Mouse (Mus musculus) embryo, embryonic 11.5 days (tissue): ENCODE measurements around the gene Arl8b.
A peak's percentile ranks its signal among the peaks of the same experiment; 100 is the strongest.

Source experiments
- DNase-seq: peaks from one replicate; pipeline ENCODE4 v3.0.0-alpha.2; 2012; ENCODE audit warnings: low read depth, low spot score

Gene Arl8b

DNA sequence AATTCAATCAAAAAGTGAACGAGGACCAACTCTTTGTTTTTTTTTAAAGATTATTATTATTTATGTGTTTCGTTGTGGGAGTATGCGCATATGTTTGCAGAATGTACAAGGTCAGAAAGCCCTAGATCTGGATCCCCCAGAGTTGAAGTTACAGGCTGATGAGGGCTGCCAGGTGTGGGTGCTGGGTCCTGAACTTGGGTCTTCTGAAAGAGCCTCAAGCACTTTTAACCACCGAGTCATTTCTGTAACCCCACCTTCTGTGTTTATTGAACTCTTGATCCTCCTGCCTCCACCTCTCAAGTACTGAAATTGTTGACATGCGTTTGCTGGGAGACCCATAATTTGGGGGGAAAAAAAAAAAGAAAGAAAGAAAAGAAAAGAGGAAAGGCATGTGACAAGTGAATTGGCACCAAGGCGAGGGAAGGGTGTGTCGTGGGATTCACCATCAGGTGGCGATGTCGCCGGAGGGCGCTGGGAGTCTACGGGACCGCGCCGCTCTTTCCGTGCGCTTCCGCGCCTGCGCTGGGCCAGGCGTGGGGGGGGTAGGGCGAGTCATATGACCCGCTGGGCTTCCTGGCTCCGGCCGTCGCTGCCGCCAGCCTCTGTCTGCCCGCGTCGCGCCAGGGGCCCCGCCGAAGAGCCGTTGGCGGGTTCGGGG is at the start of gene Arl8b:
TSS of gene Arl8b (plus strand) at position 574 of the 658 bp plus-strand sequence.
- peak; percentile 94 for DNase-seq

DNA sequence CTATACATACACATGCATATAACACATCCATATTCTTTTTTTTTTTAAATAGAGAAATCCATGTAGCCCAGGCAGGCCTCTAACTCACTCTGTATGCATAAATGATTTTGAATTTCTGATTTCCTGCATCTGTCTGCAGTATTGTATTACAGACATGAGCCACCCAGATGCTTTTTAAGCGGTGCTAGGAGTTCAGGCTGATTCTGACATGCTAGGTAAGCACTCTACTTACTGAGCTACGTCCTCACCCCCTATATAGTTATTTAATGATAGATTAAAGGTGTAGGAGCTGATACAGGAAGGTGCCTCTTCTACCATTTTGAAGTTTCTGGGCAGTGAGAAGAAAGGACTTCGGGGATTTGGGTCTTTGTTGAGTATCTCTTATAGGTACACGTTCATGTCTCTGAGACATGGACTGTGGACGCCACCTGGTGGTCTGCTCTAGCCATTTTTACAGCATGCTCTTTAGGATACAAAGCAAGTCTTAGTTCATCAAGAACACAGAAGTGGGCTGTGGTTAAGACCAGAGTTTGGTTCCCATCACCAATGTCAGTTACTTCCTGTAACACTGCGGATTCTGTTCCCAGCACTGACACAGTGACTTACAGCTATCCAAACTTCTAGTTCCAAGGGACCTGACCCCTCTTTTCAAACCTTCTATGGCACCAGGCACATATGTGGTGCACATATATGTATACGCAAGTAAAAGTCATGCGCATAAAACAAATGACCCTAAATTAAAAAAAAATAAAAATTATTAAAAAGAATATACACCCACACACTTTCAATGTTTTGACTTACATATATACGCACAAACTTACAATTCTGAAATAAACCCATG is 46.8 kb upstream of the Arl8b start:
- peak; percentile 56 for DNase-seq

DNA sequence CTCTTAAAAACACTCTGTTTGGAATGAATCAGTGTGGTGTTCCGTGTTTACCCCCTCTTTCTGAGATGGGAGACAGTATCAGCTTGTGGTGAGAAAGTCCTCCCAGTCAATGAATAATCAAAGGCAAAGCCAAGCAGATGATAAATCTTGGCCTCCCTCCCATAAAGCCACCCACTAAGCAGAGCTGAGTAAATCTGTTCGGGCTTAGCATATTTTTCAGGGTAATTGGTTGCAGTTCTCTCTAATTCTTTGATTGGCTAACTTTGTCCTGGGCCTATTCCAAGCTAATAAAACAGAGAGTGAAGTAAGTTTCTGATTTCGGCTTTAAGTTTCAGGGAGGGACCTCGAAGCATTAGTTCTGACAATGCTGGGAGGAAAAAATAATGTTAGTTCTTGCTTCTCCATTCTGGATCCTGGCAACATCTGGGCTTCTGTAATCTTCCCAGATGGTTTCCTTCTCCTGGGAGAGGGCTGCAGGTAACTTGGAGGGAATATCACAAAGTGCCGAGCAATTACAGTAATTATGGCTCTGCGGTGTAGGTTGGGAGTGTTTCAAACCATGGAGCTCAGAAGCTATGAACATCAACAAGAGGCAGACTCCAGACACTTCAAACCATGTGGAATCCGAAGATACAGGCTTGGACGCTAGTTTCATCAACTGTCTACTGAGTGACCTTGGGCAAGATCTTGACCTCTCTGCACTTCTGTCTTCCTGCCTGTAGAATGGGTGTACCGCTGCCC is 44.3 kb upstream of the Arl8b start:
- DNase-seq: no peak

DNA sequence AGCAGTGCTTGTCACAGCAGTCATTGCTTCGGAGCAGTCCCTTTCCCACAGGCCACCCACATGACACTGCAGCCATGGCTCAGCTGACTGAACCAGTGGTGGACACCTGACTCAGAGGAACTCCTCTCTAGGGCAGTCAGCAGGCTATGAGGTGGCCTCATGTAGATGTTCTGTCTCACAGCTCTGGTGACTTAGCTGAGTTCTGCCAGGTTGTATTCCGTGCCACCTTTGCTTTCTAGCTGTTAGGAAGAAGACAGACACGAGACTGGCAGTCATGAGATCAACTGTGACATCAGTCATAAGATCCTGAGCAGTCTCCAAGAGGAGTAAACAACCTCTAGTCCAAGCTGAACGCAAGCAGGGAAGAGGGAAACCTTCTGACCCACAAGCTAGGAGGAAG is 42.3 kb upstream of the Arl8b start:
- DNase-seq: no peak

DNA sequence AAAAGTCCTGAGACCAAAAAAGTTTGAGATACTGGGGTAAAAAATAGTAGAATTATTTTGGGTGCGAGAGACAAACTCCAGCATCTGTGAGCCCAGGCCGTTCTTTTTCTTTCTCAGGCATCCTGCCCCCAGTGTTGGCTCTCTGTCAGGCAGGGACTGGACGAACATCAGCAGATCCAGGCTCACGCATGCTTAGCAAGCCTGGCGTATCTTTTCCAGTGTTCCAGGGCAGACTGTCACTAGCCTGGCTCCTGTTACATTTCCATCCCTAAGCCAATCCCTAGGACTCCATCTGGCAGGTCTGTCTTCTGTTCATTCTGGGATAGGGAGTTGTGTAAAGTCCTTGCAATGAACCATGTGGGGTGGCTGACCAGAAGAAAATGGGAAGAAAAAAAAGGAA is 39.2 kb upstream of the Arl8b start:
- DNase-seq: no peak

DNA sequence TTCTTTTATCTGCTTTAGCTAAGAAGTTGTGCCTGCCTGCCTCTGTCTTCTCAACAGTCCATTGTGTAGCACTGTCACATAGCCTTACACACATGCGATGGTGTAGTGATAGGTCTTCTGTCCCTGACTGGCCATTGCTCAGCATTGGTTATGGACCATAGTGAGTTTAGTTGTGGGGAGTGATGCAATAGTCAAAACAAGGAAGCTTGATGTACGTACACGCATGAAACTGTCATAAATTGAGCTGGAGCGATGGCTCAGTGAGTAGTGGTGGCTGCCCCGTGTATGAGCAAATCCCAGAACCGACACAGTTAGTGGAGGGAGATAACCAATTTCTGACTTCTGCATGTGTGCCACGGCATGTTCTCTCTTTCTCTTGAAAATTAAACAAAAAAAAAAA is 31.6 kb upstream of the Arl8b start:
- no peak for DNase-seq

DNA sequence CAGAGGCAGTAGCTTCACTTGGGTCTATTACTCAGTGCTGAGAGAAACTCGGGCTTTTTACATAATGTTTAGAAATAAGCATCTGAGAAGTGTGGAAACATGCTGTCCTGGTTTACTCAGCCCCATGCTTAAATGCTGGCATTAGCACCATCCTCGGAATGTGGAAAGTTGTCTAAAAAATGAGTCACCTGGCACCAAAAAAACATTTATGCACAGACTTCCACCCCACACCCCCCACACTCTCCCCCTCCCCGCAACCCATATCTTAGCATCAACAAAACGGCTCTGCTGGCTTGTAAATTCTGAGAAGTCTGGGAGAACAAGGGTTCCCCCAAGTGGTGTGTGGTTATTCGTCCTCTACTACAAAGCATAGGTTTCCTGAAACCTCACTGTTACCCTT is 30.5 kb upstream of the Arl8b start:
- DNase-seq: no peak

DNA sequence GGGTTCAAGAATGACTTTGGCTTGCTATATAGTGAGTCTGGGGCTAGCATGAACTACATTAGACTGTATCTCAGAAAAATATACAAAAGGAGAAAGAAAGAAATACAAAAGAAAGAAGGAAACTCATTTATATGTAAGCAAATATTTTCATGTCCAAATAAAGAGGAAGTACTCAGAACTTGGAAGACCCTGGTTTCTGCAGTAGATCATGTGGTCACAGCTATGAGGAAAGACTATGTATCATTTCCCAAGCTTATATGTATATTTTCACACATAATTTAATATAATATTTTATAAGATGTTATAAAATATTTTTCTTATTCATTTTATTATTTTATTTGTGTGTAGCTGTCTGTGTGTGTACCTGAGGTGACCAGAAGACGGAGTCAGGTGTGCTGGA is 29.4 kb upstream of the Arl8b start:
- no peak for DNase-seq

DNA sequence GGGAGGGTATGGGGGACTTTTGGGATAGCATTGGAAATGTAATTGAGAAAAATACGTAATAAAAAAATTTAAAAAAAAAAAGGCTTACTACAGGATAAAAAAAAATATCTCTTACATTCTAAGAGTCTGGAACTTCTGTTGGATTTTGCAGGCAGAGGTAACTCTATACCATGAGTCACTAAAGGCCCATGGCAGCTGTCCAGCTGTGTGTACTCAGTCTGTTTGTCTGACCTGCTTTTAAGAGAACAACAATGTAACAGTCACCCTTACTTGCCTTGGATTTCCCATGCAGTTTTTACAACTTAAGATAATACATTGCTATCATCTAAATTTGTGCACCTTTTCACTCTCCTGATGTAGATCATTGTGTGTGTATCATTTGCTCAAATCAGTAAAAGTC is 28.5 kb upstream of the Arl8b start:
- no peak for DNase-seq

DNA sequence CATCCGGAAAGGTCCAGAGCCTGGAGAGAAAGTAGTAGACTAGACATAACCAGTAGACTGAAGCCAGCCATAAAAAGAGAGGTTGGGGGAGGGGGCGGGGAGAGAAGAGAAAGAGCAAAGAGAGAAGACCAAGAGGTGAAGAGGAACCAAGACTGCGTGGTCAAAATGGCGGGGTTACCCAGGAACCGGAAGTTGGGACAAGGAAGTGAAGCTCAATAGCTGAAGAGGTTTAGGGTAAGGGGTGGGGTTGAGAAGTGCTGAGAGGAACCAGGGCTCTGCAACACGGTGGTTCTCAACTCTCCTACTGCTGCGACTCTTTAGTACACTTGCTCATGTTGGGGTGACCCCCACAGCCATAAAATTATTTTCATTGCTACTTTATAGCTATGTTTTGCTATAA is 27.0 kb upstream of the Arl8b start:
- DNase-seq: no peak

DNA sequence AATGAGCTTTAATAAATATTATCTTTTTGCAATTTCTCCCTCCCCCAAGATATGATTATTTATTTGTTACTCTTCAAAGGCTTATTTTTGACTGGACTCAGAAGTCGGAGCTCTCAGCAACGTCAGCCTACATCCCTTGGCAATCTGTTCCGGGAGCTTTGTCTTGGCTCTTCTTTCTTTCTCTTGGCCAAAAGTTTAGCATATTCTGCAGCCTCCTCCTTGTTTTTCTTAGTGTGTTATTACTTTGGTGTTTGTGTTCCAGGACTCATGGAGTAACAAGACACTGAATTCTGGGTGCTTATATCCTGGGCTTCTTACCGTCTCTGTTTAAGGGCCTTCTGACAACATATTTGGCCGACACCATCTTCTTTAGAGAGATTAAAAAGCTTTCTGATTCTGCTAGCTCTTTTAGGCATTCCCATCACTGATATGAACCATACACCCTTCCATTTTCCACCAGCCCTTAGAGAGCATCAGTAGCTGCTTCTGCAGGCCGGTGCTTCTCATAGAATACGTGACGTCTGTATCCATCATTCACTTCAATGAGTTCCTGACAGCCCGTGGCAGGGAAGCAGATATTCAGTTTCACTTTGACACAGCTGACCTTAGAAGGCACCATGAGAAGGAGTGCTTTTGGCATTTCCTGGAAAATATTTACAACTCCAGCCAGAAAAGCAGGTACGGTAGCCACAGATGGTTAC is 23.8 kb upstream of the Arl8b start:
- DNase-seq: no peak

DNA sequence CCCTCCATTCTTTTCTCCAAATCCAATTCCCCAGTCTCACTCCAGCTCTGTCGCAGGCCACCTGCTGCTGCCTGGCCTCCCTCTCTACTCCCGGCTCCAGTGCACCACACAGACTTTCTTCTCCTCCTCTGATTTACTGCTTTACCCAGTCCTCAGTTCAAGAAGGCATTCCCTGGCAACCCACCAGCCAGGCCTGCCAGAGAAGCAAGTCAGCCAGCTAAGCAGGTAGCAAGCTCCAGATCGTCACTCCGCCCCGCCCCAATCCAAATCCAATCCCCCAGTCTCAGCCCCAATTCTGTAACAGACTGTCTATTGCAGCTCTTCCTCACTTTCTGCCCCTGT is 23.2 kb upstream of the Arl8b start:
- DNase-seq: no peak

DNA sequence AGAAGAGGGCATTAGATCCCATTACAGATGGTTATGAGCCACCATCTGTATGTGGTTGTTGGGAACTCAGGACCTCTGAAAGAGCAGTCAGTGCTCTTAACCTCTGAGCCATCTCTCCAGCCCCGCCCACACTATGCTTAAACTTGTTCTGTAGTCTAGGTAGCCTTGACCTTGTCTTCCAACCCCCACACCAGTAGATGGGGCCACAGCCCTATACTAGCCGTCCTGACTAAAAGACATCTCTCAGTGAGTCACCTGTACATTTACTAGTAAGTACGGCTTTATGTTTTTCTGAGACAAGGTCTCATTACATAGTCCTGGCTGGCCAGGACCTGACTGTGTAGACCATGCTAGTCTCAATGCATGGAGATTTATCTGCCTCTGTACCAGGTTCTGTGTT is 12.0 kb upstream of the Arl8b start:
- DNase-seq: no peak

DNA sequence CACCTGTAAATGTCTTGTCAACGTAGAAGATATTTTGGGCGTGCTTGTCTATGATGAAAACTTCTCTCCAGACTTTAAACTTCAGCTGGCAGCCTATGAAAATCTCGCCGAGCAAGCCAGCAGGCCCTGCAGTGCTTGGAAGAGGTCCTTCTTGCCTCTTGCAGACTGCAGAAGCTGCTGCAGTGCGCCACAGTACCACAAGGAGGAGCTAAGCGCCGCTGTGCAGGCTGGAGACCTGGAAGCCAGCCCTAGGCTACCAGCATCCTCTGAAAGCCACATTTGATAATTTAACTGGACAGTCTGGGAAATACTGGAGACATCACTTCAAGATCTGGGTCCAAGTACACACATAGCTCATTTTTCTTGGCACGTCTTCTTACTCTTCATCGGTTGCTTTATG is 10.0 kb upstream of the Arl8b start:
- DNase-seq: peak; percentile 54

DNA sequence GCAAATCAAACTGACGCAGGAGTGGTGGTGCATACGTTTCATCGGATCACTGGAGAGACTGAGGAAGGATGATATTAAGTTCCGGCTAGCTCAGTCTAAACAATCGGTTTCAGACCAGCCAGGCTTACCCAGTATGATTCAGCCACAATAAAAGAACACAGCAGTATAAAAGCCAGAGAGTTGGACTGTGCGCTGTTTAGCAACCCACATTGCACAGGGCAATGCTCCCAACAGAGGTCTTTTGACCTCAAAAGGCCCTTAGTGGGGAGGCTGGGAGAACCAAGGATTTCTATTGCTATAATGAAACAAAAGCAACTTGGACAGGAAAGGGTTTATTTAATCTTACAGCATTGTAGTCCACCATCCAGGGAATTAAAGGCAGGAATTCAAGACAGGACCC is 9.4 kb upstream of the Arl8b start:
- no peak for DNase-seq

DNA sequence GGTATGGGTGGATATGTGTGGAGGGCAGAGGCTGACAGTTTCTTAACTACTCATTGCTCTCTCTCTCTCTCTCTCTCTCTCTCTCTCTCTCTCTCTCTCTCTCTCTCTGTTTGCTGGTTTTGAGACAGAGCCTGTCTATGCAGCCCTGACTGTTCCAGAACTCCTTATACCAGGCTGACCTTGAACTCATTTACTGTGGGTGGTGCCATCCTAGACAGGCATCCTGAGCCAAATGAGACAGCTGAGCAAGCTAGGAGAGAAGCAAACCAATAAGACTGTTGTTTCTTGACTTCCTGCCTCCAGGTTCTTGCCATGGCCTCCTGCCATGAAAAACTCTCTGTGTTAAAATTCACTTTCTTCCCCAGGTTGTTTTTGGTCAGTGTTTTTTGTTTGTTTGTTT is 6.6 kb upstream of the Arl8b start:
- DNase-seq: no peak

DNA sequence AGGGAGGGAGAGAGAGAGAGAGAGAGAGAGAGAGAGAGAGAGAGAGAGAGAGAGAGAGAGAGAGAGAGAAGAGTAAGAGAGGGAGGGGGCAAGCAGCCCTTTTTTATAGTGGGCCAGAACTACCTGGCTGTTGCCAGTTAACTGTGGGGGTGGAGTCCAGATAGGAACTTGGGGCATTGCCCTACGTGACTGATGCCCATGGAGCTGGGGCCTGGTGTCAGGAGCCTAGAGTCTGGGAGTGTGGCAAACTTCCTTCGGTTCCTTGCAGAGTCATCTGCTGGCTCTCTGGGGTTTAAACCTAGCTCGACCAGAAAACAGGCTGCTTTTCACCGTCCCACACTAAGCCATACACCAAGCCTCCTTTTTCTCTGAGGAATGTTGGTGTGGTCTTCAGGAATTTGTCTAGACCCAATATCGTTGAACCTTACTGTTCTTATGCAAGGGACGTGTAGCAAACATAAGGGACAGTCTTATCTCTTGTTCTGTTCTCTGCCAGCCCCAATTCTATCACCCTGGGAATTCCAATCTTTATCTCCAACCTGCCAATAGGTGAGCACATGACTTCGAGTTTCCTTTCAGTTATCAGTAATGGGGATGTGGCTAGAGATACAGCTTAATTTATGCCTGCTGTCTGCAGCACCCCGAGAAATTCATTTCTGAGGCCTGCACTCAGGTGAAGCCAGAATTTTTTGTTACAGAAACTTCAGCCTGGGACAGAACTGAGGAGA is 5.2 kb upstream of the Arl8b start:
- no peak for DNase-seq

DNA sequence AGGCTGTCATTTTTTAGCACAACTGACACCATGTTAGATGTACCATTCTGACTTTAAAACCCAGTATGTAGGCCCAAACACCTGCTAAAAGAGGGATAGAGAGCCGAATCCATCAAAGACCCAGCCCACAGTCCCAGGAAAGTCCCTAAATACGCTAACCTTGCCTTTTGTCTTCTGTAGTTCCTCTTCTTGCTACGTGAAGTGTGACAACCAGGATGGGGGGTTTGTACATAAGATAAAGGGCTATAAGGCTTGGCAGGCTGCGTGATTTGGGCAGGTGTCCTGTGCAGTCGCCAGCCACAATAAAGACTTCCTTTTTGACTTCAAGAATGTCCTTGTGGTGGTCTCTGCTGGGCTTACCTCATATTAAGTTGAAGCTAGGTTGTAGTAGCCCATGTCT is 4.5 kb upstream of the Arl8b start:
- DNase-seq: no peak

DNA sequence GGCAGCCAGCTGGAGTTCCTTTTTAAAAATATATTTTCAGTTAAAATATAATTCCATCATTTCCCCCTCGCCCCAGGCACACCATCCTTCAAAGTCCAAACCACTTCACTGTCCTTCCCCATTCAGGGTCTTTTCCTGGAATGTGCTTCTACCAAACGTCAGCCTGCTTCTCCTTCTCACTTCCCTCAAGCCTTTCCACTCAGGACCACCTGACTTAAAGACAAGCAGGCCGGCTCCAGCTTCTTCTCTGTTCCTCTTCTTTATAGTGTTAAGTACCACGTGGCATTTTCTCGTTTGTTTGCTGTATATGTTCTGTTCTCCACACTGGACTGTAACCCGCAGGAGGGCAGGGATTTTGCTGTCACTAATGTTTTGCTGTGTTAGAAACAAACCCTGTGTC is 1.0 kb upstream of the Arl8b start:
- no peak for DNase-seq

DNA sequence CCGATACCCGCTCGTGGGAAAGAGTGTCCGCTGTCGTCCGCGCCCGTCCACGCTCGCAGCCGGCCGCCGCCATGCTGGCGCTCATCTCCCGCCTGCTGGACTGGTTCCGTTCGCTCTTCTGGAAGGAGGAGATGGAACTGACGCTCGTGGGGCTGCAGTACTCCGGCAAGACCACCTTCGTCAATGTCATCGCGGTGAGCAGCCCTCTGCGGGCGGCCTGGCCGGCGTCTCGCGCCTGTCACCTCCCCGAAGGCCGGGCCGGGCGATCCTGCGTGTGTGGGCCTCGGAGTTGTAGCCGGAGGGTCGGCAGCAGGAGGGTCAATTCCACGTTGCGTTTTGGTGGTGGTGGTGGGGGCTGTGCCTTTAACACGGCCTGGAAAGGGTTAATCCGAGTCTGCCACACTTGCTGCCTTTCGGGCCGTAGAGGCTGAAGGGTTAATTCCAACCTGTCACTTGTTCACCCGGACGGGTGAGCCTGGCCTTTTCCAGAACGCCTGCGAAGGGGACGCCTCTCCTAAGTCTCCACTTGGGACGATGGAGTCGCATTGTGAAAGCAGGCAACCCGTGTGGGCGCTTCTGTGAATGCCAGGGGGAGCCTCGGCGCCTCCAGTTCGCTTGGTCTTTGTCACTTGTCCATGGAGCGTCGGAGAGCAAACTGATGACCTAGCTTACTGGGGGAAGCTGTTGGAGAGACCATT is 434 bp downstream of the Arl8b start:
- DNase-seq: no peak

DNA sequence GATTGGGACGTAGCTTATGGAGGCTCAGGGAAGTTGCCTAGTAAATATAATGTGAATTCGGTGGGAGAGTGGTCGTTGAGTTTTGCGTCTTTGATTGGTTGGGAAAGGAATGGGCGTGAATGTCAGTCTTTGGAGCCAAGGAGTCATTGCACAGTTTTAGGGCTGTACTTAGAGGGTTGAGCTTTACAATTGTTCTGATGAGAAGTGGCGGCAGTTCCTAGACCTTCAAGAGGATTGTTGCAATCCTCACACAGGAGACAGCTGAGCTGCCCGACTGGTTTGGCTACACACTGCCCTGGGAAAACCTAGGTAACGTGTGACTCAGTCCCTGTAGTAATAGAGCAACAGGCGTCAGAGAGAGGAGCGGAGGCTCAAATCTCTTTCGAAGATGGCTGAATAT is 1.2 kb downstream of the Arl8b start:
- no peak for DNase-seq
